7 mouse cellular contexts compared by ENCODE assay signal in genomic region chr11:70646691-70647650, GRCm38 (mm10). TPM values are rescaled to one million over a fixed set of nuclear protein-coding genes. Genes with fewer than 3 reads are reported as not detected.
DNase-seq lines count a peak whose midpoint lies in the region; ATAC-seq lines count a peak whose summit lies in the region.

Gene Rnf167, plus strand, starts transcription at chr11:70647235.
Gene Slc25a11, minus strand, starts transcription at chr11:70647479.

- peak within 1 kb of the TSS; percentile 94 for H3K27ac ChIP-seq in embryonic facial prominence, embryonic 12.5 days
- peak within 1 kb of the TSS; percentile 86 for H3K27ac ChIP-seq in limb, embryonic 11.5 days (replicated peaks; ENCODE audit: low read depth, low read length)
- peak within 1 kb of the TSS; percentile 95 for H3K27ac ChIP-seq in midbrain, embryonic 14.5 days (replicated peaks; ENCODE audit: low read depth, low read length)

- H3K4me1 ChIP-seq in embryonic facial prominence, embryonic 12.5 days: peaks cover 31% of the 10 kb centered on the region
- H3K4me1 ChIP-seq in limb, embryonic 11.5 days (ENCODE audit: control insufficient read depth, insufficient read depth, low read length): peaks cover 27% of the 10 kb centered on the region
- H3K4me1 ChIP-seq in midbrain, embryonic 14.5 days (ENCODE audit: control insufficient read depth, insufficient read depth, low read length): peaks cover 28% of the 10 kb centered on the region

- peak within 1 kb of the TSS; percentile 81 for H3K4me3 ChIP-seq in embryonic facial prominence, embryonic 12.5 days
- peak within 1 kb of the TSS; percentile 58 for H3K4me3 ChIP-seq in limb, embryonic 11.5 days (ENCODE audit: low read depth, low read length)
- H3K4me3 ChIP-seq in midbrain, embryonic 14.5 days (replicated peaks; ENCODE audit: low read depth, low read length): peak within 1 kb of the TSS; percentile 70

- peak within 1 kb of the TSS; percentile 88 for H3K9ac ChIP-seq in embryonic facial prominence, embryonic 12.5 days
- peak within 1 kb of the TSS; percentile 83 for H3K9ac ChIP-seq in limb, embryonic 11.5 days (ENCODE audit: low read length)
- peak within 1 kb of the TSS; percentile 91 for H3K9ac ChIP-seq in midbrain, embryonic 14.5 days (replicated peaks; ENCODE audit: low read length)

- peak; percentile 93 for DNase-seq in adrenal gland, postnatal 25 days
- DNase-seq in heart, adult 11 months: peak; percentile 100
- peak; percentile 96 for DNase-seq in kidney, adult 18-20 months
- peak; percentile 98 for DNase-seq in limb, embryonic 11.5 days (ENCODE audit: low spot score)
- peak; percentile 100 for DNase-seq in midbrain, embryonic 14.5 days
- peak; percentile 91 to 95 for DNase-seq in spleen, adult 18-20 months

- no peaks in the 10 kb centered on the region for H3K27me3 ChIP-seq in embryonic facial prominence, embryonic 12.5 days
- H3K27me3 ChIP-seq in limb, embryonic 11.5 days (ENCODE audit: control insufficient read depth, insufficient read depth, low read length): no peaks in the 10 kb centered on the region
- H3K27me3 ChIP-seq in midbrain, embryonic 14.5 days (ENCODE audit: control insufficient read depth, insufficient read depth, low read length): no peaks in the 10 kb centered on the region

- H3K4me2 ChIP-seq in embryonic facial prominence, embryonic 12.5 days (replicated peaks): peak within 1 kb of the TSS; percentile 98
- peak within 1 kb of the TSS; percentile 90 for H3K4me2 ChIP-seq in limb, embryonic 11.5 days (ENCODE audit: low read depth, severe bottlenecking)
- H3K4me2 ChIP-seq in midbrain, embryonic 14.5 days (ENCODE audit: low read length): peak within 1 kb of the TSS; percentile 100

- H3K9me3 ChIP-seq in embryonic facial prominence, embryonic 12.5 days: no peaks in the 10 kb centered on the region
- H3K9me3 ChIP-seq in limb, embryonic 11.5 days (ENCODE audit: control insufficient read depth, low read length): no peaks in the 10 kb centered on the region
- H3K9me3 ChIP-seq in midbrain, embryonic 14.5 days (ENCODE audit: control insufficient read depth, low read length): no peaks in the 10 kb centered on the region

- peaks cover 64% of the 10 kb centered on the region for H3K36me3 ChIP-seq in embryonic facial prominence, embryonic 12.5 days
- H3K36me3 ChIP-seq in limb, embryonic 11.5 days (ENCODE audit: control insufficient read depth, insufficient read depth, low read length): peaks cover 32% of the 10 kb centered on the region
- peaks cover 45% of the 10 kb centered on the region for H3K36me3 ChIP-seq in midbrain, embryonic 14.5 days (ENCODE audit: control insufficient read depth, insufficient read depth, low read length)

- ATAC-seq in embryonic facial prominence, embryonic 12.5 days (ENCODE audit: insufficient number of reproducible peaks, insufficient read depth, low FRiP score, low TSS enrichment): peak; percentile 79
- ATAC-seq in limb, embryonic 11.5 days (ENCODE audit: insufficient number of reproducible peaks, low FRiP score, low TSS enrichment, low read depth): peak; percentile 88
- peak; percentile 92 for ATAC-seq in midbrain, embryonic 14.5 days (ENCODE audit: low FRiP score, low TSS enrichment)

- under 1% methylated on average over 63 of the region's 63 CpGs for WGBS in embryonic facial prominence, embryonic 12.5 days
- 0% methylated on average over 63 of the region's 63 CpGs for WGBS in limb, embryonic 11.5 days
- WGBS in midbrain, embryonic 14.5 days: under 1% methylated on average over 63 of the region's 63 CpGs

RNA-seq across cellular contexts. Expression of gene Rnf167, which starts in this region (rescaled TPM):
- total RNA-seq in adrenal gland, postnatal 25 days (2021): 92.7 and 106 TPM in 2 replicates
- polyA plus RNA-seq in embryonic facial prominence, embryonic 12.5 days (2016; fragmentation: Nextera tagmentation; extraction: Ambion mirVana): 96.5 and 104 TPM in 2 replicates
- polyA plus RNA-seq in limb, embryonic 11.5 days (2014; fragmentation: Nextera tagmentation; extraction: Ambion mirVana): 89.5 and 99.1 TPM in 2 replicates
- polyA plus RNA-seq in midbrain, embryonic 14.5 days (2014; fragmentation: Nextera tagmentation; extraction: Ambion mirVana): 95.9 and 104 TPM in 2 replicates

RNA-seq across cellular contexts. Expression of gene Slc25a11, which starts in this region (rescaled TPM):
- total RNA-seq in adrenal gland, postnatal 25 days (2021): 122 and 146 TPM in 2 replicates
- polyA plus RNA-seq in embryonic facial prominence, embryonic 12.5 days (2016; fragmentation: Nextera tagmentation; extraction: Ambion mirVana): 159 and 160 TPM in 2 replicates
- 141 and 148 TPM in 2 replicates for polyA plus RNA-seq in limb, embryonic 11.5 days (2014; fragmentation: Nextera tagmentation; extraction: Ambion mirVana)
- 158 and 171 TPM in 2 replicates for polyA plus RNA-seq in midbrain, embryonic 14.5 days (2014; fragmentation: Nextera tagmentation; extraction: Ambion mirVana)

Comparison
In these comparisons a context has a peak if more than half of its experiments do, and no peak if none do; other contexts are left out.
1. Peak in every context shown above with its lines: DNase-seq, ATAC-seq, H3K4me3 ChIP-seq and H3K27ac ChIP-seq.